Mouse (Mus musculus) granulocyte monocyte progenitor cell, adult 5-6 weeks (primary cell): ENCODE results near the gene Xpo4. TPM values are rescaled to one million over a fixed set of nuclear protein-coding genes. Genes with fewer than 3 reads are reported as not detected.
A peak's percentile ranks its signal among the peaks of the same experiment; 100 is the strongest.

Source experiments
- ATAC-seq: replicated peaks from 2 replicates; pipeline ENCODE4 v1.8.0; 2016; ENCODE audit warnings: mild to moderate bottlenecking, moderate TSS enrichment, inconsistent platforms; ENCODE audit not compliant: poor library complexity, severe bottlenecking
- total RNA-seq, 2 experiments: library from RNA; stranded (forward) in 1 of 2; stranded (reverse) in 1 of 2; fragments of 200-712, 200-1000 nt in 1 of 2; fragments of >200 nt in 1 of 2; fragmentation: Nextera tagmentation in 1 of 2; gene quantifications; 2 replicates each; pipeline ENCODE4 v1.2.3; 2014 to 2017

Xpo4 gene
- total RNA-seq, 2 experiments from 2014 or later: 23.6 to 41.7 TPM

DNA sequence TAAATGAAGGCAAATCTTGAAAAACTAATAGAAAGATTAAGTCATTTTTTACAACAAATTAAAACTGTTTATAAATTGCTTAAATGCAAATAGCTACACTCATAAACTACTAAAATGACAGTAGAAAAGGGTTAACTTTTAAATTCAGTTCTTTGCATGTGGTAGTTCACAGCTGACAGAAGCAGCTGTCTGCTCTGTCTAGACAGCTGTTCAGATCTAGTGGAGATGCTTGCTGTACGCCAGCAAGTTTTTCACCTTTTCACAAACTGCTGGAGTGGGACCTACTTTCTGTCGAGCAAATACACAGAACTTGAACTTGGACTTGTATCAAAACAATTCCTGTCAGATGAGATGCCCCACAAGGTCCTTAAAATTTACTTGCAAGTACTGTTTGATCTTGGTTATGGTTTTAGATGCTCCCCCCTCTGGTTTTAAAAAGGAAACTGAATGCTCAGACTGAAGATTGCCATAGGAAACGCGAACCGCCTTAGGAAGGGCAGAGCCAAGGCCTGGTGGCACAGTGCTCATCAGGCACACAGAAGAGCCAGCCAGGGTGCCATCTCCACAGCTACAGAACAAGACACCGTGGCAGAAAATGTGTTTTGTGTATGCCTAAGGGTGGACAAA, 48.8 kb downstream of the Xpo4 start:
- no peak for ATAC-seq

DNA sequence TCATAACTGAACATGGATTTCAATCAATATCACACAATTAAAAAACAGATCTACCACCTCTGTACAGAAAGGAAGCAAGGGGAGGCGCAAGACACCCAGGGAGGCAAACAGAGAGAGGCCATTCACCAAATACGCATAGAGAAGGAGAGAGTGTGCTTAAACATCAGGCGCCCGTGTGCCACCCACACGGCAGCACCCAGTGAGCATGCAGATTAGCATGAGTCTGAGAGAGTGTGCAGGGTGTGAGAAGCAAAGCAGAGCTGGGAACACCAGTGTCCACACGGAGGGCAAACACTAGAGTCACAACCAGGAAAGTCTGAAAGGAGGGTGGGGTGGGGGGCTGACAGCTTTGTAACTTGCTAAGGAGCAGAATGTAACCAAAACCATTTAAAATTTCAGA, 49.4 kb downstream of the Xpo4 start:
- no peak for ATAC-seq

GRCm38 (mm10) chr14:57611034-57611433, 54.2 kb downstream of the Xpo4 start:
- no peak for ATAC-seq

DNA sequence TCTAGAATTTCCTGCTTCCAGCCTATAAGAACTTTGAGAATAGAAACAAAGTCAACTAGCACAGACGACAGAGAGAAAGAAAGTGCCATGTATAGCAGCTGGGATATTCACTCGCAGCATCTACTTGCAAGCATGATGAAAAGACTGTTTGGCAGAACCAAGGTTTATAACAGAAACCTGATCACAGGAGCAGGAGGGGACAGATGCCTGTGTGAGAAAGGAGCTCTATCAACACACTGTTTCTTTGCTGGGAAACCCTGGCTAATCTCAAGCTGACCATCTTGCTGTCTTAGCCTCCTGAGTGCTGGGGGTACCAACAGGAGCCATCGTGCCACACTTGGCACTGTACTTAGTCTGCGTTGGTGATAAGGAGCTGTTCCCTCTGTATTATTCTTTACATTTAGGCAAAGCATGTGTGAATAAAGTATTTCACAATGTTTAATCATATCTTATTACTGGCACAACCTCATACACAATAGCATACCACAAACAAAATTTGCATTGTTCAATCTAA, 55.4 kb downstream of the Xpo4 start:
- no peak for ATAC-seq

DNA sequence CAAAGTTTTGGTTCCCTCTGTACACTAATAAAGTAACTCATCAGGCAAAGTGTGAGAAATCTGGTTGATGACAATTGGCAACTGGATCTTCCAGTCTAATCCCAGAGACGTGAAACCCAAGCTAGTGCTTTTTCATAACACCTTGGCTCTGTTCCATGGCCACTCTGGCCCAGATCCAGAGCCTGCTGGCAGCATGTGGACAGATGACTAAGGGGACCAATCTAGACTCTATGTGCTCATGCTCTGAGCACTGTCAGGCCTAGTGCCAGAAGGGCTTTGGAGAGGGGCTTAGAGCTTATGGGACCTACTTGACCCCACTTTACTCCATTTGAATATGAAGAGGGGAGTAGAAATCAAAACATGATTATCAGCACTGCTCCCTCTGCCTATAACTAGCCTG, 57.7 kb downstream of the Xpo4 start:
- no peak for ATAC-seq

DNA sequence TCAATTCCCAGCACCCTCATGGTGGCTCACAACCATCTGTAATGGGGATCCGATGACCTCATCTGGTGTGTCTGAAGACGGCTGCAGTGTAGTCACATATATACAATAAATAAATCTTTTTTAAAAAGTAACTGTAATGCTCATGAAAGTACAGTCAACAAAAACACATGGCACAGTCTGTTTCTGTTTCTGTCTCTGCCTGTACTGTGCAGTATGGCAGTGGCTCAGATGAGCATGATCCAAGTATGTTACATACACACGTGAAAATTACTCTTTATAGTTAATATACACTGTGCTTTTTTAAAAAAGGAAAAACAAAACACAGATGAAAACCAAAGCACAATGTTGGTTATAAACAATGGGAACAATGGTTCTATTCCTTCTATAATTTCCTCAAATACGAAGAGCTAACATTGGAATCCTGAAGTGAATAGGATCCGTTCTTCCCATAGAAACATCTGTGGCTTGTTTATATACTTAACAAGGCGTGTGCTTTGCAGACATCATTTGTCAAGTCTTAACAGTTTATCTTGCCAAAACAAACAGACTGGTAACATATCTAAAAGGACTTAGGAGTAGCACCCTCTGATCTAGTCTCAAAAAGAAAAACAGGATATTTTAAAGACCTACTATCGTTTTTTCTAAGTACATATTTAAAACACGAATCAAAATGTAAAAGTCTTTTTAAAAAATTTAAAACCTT, 58.4 kb downstream of the Xpo4 start:
- ATAC-seq: no peak

GRCm38 (mm10) chr14:57593279-57593678, 72.0 kb downstream of the Xpo4 start:
- no peak for ATAC-seq

- no peak for ATAC-seq
Measured at GRCm38 (mm10) chr14:57591830-57592229, 73.4 kb downstream of the Xpo4 start.

DNA sequence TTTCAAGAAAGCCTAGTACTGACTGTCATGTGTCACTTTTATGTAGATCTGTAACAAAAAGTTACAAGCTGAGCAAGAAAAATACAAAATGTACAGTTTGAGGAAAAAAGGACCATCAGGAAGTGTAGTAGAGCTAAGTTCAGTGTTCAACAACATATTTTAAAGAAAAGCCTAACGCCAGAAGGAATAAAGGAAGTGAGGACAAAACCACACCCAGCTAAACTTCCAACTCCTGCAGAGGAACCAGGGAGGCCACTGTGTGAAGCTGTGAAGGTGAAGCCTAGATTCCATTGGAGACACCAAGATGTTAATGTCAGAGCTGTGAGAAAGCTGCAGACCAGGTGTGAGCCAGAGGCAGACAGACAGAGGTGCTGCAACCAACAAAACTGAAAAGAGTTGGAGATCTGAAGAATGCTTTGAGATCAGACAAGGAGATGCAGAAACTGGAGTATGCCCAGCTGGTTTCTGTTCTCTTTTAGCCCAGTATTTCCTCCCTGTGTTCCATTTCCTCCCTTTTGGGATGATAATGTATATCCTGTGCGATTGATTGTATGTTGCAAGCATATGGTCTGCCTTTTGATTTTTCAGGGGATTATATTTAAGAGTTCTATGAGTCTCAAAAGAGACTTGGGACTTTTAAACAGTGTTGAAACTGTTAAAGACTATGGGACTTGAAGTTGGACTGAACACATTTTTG, 88.7 kb downstream of the Xpo4 start:
- ATAC-seq: peak; percentile 83

DNA sequence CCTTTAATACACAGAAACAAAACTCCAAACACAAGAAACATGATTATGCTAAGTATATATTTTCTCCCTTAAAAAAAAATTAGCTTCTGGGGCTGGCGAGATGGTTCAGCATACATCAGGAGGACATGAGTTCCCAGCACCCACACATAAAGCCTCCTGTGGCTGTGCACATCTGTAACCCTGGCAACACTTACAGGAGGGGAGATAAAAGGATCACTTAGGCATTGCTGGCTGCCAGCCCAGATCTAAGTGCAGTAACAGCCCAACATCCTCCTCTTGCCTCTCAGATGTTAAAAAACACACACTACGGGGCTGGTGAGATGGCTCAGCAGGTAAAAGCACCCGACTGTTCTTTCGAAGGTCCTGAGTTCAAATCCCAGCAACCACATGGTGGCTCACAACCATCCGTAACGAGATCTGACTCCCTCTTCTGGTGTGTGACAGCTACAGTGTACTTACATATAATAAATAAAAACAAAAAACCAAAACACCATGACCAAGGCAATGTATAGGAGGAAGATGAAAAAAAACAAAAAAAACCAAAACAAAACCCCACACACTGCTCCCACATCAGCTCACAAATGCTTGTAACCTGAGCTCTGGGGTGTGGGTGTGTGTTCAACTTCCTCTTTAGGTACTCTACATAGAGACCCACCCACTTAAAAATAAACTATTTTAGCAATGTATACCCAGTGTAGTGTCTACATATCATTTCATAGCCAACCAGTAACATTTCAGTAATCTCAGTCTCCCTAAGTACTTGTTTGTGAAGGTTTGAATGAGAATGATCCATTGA, 90.2 kb downstream of the Xpo4 start:
- ATAC-seq: no peak

GRCm38 (mm10) chr14:57571155-57572133, 93.8 kb downstream of the Xpo4 start, which contains the start of gene Eef1akmt1:
Gene Eef1akmt1 (minus strand): TSS chr14:57571612.
- ATAC-seq: peak; percentile 97

DNA sequence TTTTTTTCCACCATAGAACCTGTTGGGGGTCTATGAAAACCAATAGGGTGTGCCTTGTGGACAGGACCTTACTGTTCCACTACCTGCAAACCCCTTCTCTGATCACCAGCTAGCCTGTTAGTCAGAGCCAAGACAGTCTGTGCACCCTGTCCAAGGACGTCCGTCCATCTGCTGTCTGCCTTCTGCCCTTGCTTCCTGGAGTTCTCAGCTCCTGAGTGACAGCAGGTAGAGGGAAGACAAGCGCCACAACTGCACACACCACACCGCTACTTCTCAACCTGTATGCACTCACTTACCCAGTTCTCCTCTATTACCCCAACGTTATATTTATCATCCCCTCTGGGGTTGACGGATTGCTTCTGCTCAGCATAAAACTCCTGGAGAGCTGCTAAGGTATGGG, 99.6 kb downstream of the Xpo4 start:
- ATAC-seq: no peak

- ATAC-seq: no peak
Measured at GRCm38 (mm10) chr14:57556922-57557321, 108.3 kb downstream of the Xpo4 start.

GRCm38 (mm10) chr14:57555471-57556070, 109.7 kb downstream of the Xpo4 start:
- no peak for ATAC-seq

DNA sequence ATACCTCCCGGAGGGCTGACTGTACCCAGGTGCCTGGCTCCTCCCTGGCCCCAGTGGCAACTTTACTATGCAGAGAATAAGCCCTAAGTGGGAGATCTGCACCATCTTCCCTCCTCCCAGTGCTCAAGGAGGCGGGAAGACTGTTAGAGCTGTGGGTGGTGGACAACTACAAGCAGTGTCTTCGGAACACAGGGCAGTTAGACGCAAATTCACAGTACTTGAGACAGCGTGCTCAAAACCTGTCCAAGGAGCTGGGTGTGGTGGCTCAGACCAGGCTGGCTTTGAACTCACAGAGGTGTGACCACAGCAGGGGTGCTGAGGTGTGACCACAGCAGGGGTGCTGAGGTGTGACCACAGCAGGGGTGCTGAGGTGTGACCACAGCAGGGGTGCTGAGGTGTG, 110.8 kb downstream of the Xpo4 start:
- no peak for ATAC-seq

DNA sequence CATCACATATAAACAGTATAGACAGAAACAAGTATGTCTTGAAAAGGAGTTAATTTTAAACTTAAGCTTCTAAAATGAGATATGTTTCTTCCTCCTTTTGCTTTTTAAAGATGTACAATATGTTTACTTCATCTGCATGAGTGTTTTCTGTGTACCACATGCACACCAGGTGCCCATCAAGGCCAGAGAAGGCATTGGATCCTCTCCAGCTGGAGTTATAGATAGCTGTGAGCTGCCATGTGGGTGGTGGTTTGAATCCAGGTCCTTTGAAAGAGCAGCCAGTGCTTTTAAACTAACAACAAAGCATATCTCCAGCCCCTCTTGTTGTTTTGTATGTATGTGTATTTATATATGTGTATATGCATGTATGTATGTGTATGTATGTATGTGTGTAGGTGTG, 112.3 kb downstream of the Xpo4 start:
- no peak for ATAC-seq

- no peak for ATAC-seq
Measured at GRCm38 (mm10) chr14:57547062-57547461, 118.2 kb downstream of the Xpo4 start.

DNA sequence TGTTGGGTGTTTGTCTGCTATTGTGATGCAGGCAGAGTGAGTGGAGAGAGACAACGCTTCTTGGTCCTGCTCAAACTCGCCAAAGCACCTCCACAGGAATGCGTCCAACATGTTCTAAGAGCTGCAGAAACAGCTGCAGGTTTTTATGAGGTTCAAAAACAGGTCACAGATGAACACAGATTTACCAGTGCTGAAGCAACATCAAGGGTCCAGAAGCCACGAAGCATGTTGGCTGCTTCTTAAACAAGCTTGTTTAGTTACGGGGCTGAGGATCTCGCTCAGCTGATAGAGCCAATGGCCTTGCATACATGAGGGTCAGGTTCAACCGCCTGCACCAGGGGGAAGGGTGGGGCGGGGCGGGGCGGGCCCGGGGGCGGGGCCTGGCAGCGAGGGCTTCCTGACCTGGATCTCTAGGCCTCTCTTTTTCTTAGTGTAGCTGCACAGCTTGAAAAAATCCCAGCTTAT, 118.6 kb downstream of the Xpo4 start:
- no peak for ATAC-seq

DNA sequence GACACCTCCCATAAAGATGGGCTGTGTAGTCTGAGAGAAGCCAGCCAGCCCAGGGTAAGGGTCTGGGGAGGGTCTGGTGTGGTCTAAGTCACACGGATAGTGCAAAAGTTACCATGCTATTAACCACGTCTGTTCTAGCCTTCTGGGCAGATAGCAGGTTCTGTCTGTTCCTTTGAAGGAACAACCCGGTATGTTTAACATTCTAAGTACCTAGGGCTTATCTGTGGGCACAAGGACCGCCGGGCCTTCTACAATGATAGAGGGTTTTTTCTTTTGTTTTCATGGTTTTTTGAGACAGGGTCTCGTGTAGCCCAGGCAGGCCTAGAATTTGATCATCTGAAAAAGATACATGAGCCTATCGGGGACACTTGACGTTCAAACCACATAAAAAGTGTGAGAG, 119.1 kb downstream of the Xpo4 start:
- no peak for ATAC-seq
